Mouse (Mus musculus) midbrain, postnatal 0 days (tissue): ENCODE data around the gene Mpi. TPM values are rescaled to one million over a fixed set of nuclear protein-coding genes. Genes with fewer than 3 reads are reported as not detected.

Source experiments
- ATAC-seq: fragments of 200-750 bp; cut with Nextera tagmentation; 2 replicates; pipeline ENCODE4 v1.8.0; 2017; ENCODE audit warnings: moderate number of reproducible peaks, mild to moderate bottlenecking, moderate TSS enrichment, moderate library complexity; ENCODE audit not compliant: low FRiP score
- DNase-seq: peaks from one replicate; pipeline ENCODE4 v3.0.0-alpha.2; 2015; ENCODE audit warnings: low spot score
- H3K27ac ChIP-seq: fragments of 300-500 bp; sonication (generic); 2 replicates; pipeline ENCODE4 v1.5.1; 2014; ENCODE audit warnings: low read depth, mild to moderate bottlenecking, low read length, mixed read lengths
- H3K27me3 ChIP-seq: fragments of 300-500 bp; sonication (generic); 2 replicates; pipeline ENCODE4 v1.6.1; 2014; ENCODE audit warnings: low read length, control low read depth, mixed read lengths; ENCODE audit not compliant: insufficient read depth
- H3K36me3 ChIP-seq: fragments of 300-500 bp; sonication (generic); 2 replicates; pipeline ENCODE4 v1.6.1; 2014; ENCODE audit warnings: low read length, control low read depth, mixed read lengths; ENCODE audit not compliant: insufficient read depth
- H3K4me1 ChIP-seq: fragments of 300-500 bp; sonication (generic); 2 replicates; pipeline ENCODE4 v1.6.1; 2014; ENCODE audit warnings: mild to moderate bottlenecking, control low read depth, antibody characterized with exemption, low read length, mixed read lengths; ENCODE audit not compliant: insufficient read depth
- H3K4me2 ChIP-seq: fragments of 300-500 bp; sonication (generic); 2 replicates; pipeline ENCODE4 v1.6.1; 2014; ENCODE audit warnings: low read depth, mild to moderate bottlenecking, low read length, mixed read lengths; ENCODE audit not compliant: poor library complexity, severe bottlenecking
- H3K4me3 ChIP-seq: fragments of 300-500 bp; sonication (generic); 2 replicates; pipeline ENCODE4 v1.5.1; 2014; ENCODE audit warnings: low read depth, mild to moderate bottlenecking, low read length, moderate library complexity
- H3K9ac ChIP-seq: fragments of 300-500 bp; sonication (generic); replicated peaks from 2 replicates; pipeline ENCODE4 v1.6.1; 2014; ENCODE audit warnings: mild to moderate bottlenecking, low read length, moderate library complexity, mixed read lengths; ENCODE audit not compliant: poor library complexity, severe bottlenecking
- H3K9me3 ChIP-seq: fragments of 300-500 bp; sonication (generic); 2 replicates; pipeline ENCODE4 v1.6.1; 2016; ENCODE audit warnings: low read length, control low read depth
- CTCF ChIP-seq: IDR thresholded peaks from 2 replicates; pipeline ENCODE4 v1.5.1; 2016; ENCODE audit warnings: antibody characterized with exemption, mild to moderate bottlenecking
- WGBS: fragments of 180-500 bp; shearing (Covaris S2); extraction: QIAGEN DNeasy Blood & Tissue Kit; methylation state at CpG from one replicate; pipeline ENCODE4 v1.1.7; 2014; 5-methylcytosine and 5-hydroxymethylcytosine counted together
- polyA plus RNA-seq: library from polyadenylated mRNA; unstranded; fragments of >200 nt; fragmentation: Nextera tagmentation; extraction: Ambion mirVana; gene quantifications from 2 replicates; pipeline ENCODE4 v1.2.1, GENCODE M21; 2015
- total RNA-seq: library from RNA; depleted of rRNA; stranded (reverse); fragments of >200 nt; gene quantifications from 2 replicates; pipeline ENCODE4 v1.2.3, GENCODE M21; 2014

Gene Mpi
- total and polyA plus RNA-seq, 2 experiments from 2014 or later = 57.2 to 60.5 TPM

DNA sequence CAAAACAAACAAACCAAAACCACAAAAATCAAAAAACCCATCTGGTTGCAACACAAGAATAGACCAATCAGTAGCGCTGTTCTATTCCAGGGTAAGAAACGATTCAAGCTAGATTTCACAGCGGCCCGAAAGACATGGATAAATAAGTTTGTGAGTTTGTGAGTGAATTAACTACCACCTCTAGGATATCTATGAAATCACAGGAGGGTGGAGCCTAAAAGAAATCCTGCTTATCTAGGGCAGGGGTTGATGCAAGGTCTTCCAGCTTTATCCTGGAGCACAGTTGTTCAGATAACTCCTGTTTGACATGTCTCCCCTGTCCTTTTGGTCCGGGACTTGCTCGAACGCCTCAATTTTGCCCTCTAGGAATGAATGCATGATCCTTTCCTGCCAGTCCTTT, 7.7 kb upstream of the Mpi start:
- H3K4me3 ChIP-seq = peak overlapping the region; percentile 45
- peak overlapping the region; percentile 45 for H3K9ac ChIP-seq
- peak overlapping the region; percentile 84 for H3K4me2 ChIP-seq
- H3K9me3 ChIP-seq = no peaks in the 10 kb centered on the region
- peak; percentile 21; the same call in 1 of the 2 replicates for ATAC-seq
- no peaks in the 10 kb centered on the region for H3K36me3 ChIP-seq
- peaks cover 16% of the 10 kb centered on the region; the same call in 1 of the 2 replicates for H3K4me1 ChIP-seq
- TF ChIP-seq CTCF = peak; percentile 20; the same call in 1 of the 2 replicates
- peak; percentile 47 for DNase-seq
- peak overlapping the region; percentile 83 for H3K27ac ChIP-seq
- no peaks in the 10 kb centered on the region for H3K27me3 ChIP-seq
- WGBS = 25% methylated on average over 7 of the region's 7 CpGs

DNA sequence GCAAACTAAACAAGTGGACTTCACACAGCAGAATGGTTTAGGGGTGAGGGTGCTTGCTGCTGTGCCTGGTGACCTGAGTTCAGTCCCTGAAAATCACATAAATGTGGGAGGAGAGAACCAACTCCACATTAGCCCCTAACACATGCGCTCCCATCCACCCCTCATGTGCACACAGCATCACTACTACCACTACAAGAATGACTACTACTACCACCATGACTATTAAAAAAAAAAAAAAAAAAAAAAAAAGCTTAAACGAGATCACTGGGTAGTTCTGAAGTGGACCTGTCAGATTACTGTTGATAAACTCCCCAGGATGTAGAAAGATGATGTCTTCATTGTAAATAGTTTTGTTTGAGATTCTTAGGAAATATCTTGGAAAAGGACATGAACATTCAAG, 7.0 kb upstream of the Mpi start:
- Histone ChIP-seq H3K4me3 (no peak overlapping the region), H3K27ac (no peak overlapping the region), H3K9ac (no peak overlapping the region), H3K4me2 (no peak overlapping the region), H3K4me1 (peaks cover 16% of the 10 kb centered on the region; the same call in 1 of the 2 replicates), H3K9me3 (no peaks in the 10 kb centered on the region), H3K27me3 (no peaks in the 10 kb centered on the region), H3K36me3 (no peaks in the 10 kb centered on the region)
- ATAC-seq (no peak), DNase-seq (no peak)
- WGBS = 73% methylated on average over 2 of the region's 2 CpGs
- no peak for TF ChIP-seq CTCF

DNA sequence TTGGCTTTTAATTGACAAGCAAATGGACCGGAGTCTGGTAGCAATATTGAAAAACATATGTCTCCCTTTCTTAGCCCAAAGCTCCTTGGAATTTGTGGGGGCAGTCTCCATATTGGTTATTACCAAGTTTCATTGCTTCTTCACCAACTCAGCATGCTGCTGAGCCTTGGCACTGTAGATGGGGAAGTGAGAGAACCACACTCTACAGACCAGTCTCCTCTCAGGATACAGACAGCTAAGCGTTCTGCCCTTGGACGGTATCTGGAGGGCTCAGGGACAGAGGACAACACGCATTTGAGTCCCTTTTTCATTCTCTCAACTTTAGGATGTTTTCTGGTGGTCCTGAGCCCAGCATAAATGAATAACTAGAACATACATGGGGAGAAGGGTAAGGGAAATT, 6.1 kb upstream of the Mpi start:
- ATAC-seq = no peak
- WGBS = 90% methylated on average over 4 of the region's 4 CpGs

DNA sequence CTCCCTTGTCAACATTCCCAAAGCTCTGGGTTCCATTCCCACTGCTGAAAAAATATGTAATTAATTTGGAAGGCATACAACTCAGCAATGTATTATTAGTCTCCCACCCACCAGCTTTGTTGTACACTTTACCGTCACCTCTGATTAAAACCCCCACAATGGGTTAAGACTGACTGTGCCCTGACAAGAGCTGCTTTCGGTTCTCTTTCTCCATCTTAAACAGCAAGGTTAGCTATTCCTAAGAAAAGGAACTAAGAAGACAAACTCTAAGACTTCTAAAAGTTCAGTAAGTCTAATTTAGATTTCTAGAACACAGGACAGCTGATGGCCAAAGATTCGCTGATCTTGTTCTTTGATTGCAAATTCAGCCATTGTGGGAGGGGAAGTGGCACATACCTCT, 4.7 kb upstream of the Mpi start:
- ATAC-seq = no peak
- no peak overlapping the region for H3K4me3 ChIP-seq
- H3K27ac ChIP-seq = no peak overlapping the region
- no peak overlapping the region for H3K9ac ChIP-seq
- TF ChIP-seq CTCF = no peak
- no peaks in the 10 kb centered on the region for H3K27me3 ChIP-seq
- H3K36me3 ChIP-seq = no peaks in the 10 kb centered on the region
- no peak overlapping the region for H3K4me2 ChIP-seq
- 63% methylated on average over 3 of the region's 3 CpGs for WGBS
- peaks cover 9% of the 10 kb centered on the region; the same call in 1 of the 2 replicates for H3K4me1 ChIP-seq
- no peak for DNase-seq
- no peaks in the 10 kb centered on the region for H3K9me3 ChIP-seq

More for the DNA sequence above, 6.1 kb upstream of the Mpi start:
- DNase-seq = no peak
- Histone ChIP-seq H3K4me2 (no peak overlapping the region), H3K4me1 (peaks cover 15% of the 10 kb centered on the region; the same call in 1 of the 2 replicates), H3K36me3 (no peaks in the 10 kb centered on the region), H3K27me3 (no peaks in the 10 kb centered on the region), H3K4me3 (no peak overlapping the region), H3K9me3 (no peaks in the 10 kb centered on the region), H3K27ac (no peak overlapping the region), H3K9ac (no peak overlapping the region)
- no peak for TF ChIP-seq CTCF

DNA sequence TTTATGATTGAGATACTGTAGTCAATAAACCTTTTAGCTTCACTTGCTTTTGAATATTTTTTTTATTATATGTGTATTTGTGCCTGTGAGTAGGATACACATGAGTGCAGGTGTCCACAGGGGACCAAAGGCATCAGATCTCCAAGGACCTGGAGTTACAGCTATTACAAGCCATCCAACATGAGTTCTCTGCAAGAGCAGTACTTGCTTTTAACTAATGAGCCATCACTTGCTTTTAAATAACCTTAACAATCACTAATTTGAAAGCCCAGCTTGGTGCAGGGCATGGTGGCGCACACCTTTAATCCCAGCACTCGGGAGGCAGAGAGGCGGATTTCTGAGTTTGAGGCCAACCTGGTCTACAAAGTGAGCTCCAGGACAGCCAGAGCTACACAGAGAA, 2.2 kb upstream of the Mpi start:
- Histone ChIP-seq H3K4me2 (no peak overlapping the region), H3K36me3 (no peaks in the 10 kb centered on the region), H3K4me3 (no peak overlapping the region), H3K9ac (no peak overlapping the region), H3K27me3 (no peaks in the 10 kb centered on the region), H3K27ac (no peak overlapping the region), H3K9me3 (no peaks in the 10 kb centered on the region), H3K4me1 (peaks cover 4% of the 10 kb centered on the region; the same call in 1 of the 2 replicates)
- ATAC-seq (no peak), DNase-seq (no peak)
- no peak for TF ChIP-seq CTCF
- WGBS = 50% methylated on average over 3 of the region's 3 CpGs

DNA sequence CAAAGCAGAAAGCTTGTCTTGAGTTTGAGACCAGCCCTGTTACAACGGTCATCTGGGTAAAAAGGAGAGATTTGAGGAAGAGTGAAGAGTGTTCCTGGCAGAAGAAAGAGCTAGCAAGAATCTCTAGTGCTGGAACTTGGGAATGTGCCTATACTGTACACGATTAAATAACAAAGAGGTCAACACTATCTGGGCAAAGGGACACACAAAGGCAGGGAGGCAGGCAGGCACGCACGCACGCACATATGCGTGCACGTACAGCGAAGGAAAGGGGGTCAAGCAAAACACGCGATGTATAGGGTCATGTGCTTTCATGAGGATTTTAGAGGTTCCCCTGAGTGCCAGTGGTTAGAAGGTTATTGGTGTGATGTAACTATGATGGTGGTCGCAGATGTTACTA, 556 bp upstream of the Mpi start:
- Histone ChIP-seq H3K9ac (no peak overlapping the region), H3K9me3 (no peaks in the 10 kb centered on the region), H3K4me1 (peaks cover 4% of the 10 kb centered on the region; the same call in 1 of the 2 replicates), H3K4me3 (no peak overlapping the region), H3K27me3 (no peaks in the 10 kb centered on the region), H3K27ac (no peak overlapping the region), H3K4me2 (no peak overlapping the region), H3K36me3 (peaks cover 14% of the 10 kb centered on the region; the same call in 1 of the 2 replicates)
- no peak for DNase-seq
- ATAC-seq = no peak
- 74% methylated on average over 11 of the region's 11 CpGs for WGBS
- TF ChIP-seq CTCF = no peak
